In the genomic region with DNA sequence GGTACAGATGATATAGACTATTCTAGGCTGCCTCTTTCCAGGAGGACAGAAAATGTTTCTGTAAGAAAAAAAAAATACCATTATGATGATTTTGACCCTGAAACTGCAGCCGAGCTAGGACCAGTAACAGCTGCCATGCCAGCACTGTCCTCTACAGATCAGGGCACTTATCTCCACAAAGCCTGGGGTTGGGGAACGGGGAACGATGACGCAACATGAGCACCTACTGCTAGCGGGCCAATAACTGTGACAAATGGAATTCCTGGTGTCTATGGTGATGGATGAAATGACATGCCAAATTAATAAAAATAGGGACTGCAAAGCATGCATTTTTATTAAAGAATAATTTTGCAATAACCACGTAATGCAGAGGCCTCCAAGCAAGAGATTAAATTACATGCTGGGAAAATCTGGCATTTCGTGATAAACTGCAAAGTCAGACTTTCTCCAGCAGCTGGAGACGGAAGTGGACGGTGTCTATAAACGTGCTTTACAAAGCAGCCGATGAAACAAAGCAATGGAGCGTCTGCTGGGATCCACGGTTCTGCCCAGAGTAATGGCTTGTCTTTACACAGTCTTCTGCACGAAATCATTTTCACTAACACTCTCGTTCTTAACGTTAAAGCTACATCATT, we compare ENCODE assay signal across 17 mouse cellular contexts. TPM values are rescaled to one million over a fixed set of nuclear protein-coding genes. Genes with fewer than 3 reads are reported as not detected.
DNase-seq lines count a peak whose midpoint lies in the region; ATAC-seq and TF ChIP-seq lines count a peak whose summit lies in the region.
"Had no signal": no experiment of that assay in that cellular context is flagged by ENCODE, and none has a peak within 500 bp of the region (broad histone marks: within the 10 kb centered on the region; RNA-seq: fewer than 3 reads in every experiment).

No protein-coding gene starts in this region.

- no peak overlapping the region for H3K4me3 ChIP-seq in hindbrain, embryonic 13.5 days
- no peak overlapping the region for H3K4me3 ChIP-seq in hindbrain, embryonic 10.5 days
- no peak overlapping the region for H3K4me3 ChIP-seq in hindbrain, embryonic 14.5 days (replicated peaks; ENCODE audit: low read length)
- no peak overlapping the region for H3K4me3 ChIP-seq in midbrain, postnatal 0 days (ENCODE audit: low read depth, low read length)
- H3K4me3 ChIP-seq: embryonic facial prominence, embryonic 12.5 days; heart, adult 2 months; intestine, embryonic 15.5 days; kidney, embryonic 15.5 days had no signal

- DNase-seq in hindbrain, embryonic 10.5 days (ENCODE audit: low spot score) = no peak
- DNase-seq in Muller cell, postnatal 12 days (ENCODE audit: inconsistent ontology term) = peak; percentile 29
- peak; percentile 62 for DNase-seq in hindbrain, embryonic 14.5 days (ENCODE audit: low spot score)
- DNase-seq in midbrain, postnatal 0 days (ENCODE audit: low spot score) = peak; percentile 23
- DNase-seq in cerebellum, adult 9-10 months = no peak
- DNase-seq: cerebellum, postnatal 25 days; gastrocnemius, postnatal 14 days; heart, adult 2 months; heart, postnatal 10 days; layer of hippocampus, postnatal 36 days; right cerebral cortex, postnatal 25 days had no signal

- H3K9me3 ChIP-seq in hindbrain, embryonic 13.5 days = no peaks in the 10 kb centered on the region
- H3K9me3 ChIP-seq in hindbrain, embryonic 10.5 days = no peaks in the 10 kb centered on the region
- no peaks in the 10 kb centered on the region for H3K9me3 ChIP-seq in hindbrain, embryonic 14.5 days (ENCODE audit: control insufficient read depth, low read length)
- no peaks in the 10 kb centered on the region for H3K9me3 ChIP-seq in midbrain, postnatal 0 days (ENCODE audit: low read length)
- H3K9me3 ChIP-seq: embryonic facial prominence, embryonic 12.5 days; intestine, embryonic 15.5 days; kidney, embryonic 15.5 days had no signal

- no peak overlapping the region for H3K9ac ChIP-seq in hindbrain, embryonic 13.5 days
- no peak overlapping the region for H3K9ac ChIP-seq in hindbrain, embryonic 14.5 days
- H3K9ac ChIP-seq in midbrain, postnatal 0 days (replicated peaks; ENCODE audit: low read length, poor library complexity, severe bottlenecking) = no peak overlapping the region
- H3K9ac ChIP-seq: embryonic facial prominence, embryonic 12.5 days; intestine, embryonic 15.5 days; kidney, embryonic 15.5 days had no signal

- peaks cover 19% of the 10 kb centered on the region for H3K4me1 ChIP-seq in hindbrain, embryonic 13.5 days (replicated peaks)
- peaks cover 38% of the 10 kb centered on the region for H3K4me1 ChIP-seq in hindbrain, embryonic 10.5 days (replicated peaks)
- no peaks in the 10 kb centered on the region; the same call in 1 of the 2 replicates for H3K4me1 ChIP-seq in hindbrain, embryonic 14.5 days (replicated peaks; ENCODE audit: control insufficient read depth, insufficient read depth, low read length)
- H3K4me1 ChIP-seq in midbrain, postnatal 0 days (ENCODE audit: insufficient read depth, low read length) = no peaks in the 10 kb centered on the region
- H3K4me1 ChIP-seq: embryonic facial prominence, embryonic 12.5 days; intestine, embryonic 15.5 days; kidney, embryonic 15.5 days had no signal

- H3K4me2 ChIP-seq in hindbrain, embryonic 13.5 days = no peak overlapping the region
- peak overlapping the region; percentile 19 for H3K4me2 ChIP-seq in hindbrain, embryonic 14.5 days (replicated peaks)
- no peak overlapping the region for H3K4me2 ChIP-seq in midbrain, postnatal 0 days (ENCODE audit: low read depth, low read length, poor library complexity, severe bottlenecking)
- H3K4me2 ChIP-seq: embryonic facial prominence, embryonic 12.5 days; intestine, embryonic 15.5 days; kidney, embryonic 15.5 days; liver, embryonic 11.5 days had no signal

- no peaks in the 10 kb centered on the region for H3K36me3 ChIP-seq in hindbrain, embryonic 13.5 days
- no peaks in the 10 kb centered on the region for H3K36me3 ChIP-seq in hindbrain, embryonic 10.5 days
- no peaks in the 10 kb centered on the region for H3K36me3 ChIP-seq in hindbrain, embryonic 14.5 days (replicated peaks; ENCODE audit: control insufficient read depth, insufficient read depth)
- H3K36me3 ChIP-seq in midbrain, postnatal 0 days (ENCODE audit: insufficient read depth, low read length) = no peaks in the 10 kb centered on the region
- H3K36me3 ChIP-seq: embryonic facial prominence, embryonic 12.5 days; intestine, embryonic 15.5 days; kidney, embryonic 15.5 days had no signal

- 0 out of 2 replicates have a peak, but pooled peaks have one; percentile 57 for ATAC-seq in hindbrain, embryonic 13.5 days (ENCODE audit: low FRiP score)
- ATAC-seq in hindbrain, embryonic 14.5 days (ENCODE audit: low FRiP score) = peak; percentile 74; the same call in 1 of the 2 replicates
- no peak for ATAC-seq in midbrain, postnatal 0 days (ENCODE audit: low FRiP score)
- no peak for ATAC-seq in inflammation-experienced regulatory T-cells, adult 6 months
- ATAC-seq: intestine, embryonic 15.5 days had no signal

- peak overlapping the region; percentile 41 for H3K27ac ChIP-seq in hindbrain, embryonic 13.5 days
- no peak overlapping the region for H3K27ac ChIP-seq in hindbrain, embryonic 10.5 days
- H3K27ac ChIP-seq in hindbrain, embryonic 14.5 days = peak overlapping the region; percentile 45
- H3K27ac ChIP-seq in midbrain, postnatal 0 days (ENCODE audit: low read depth, low read length) = no peak overlapping the region
- H3K27ac ChIP-seq: embryonic facial prominence, embryonic 12.5 days; heart, adult 2 months; intestine, embryonic 15.5 days; kidney, embryonic 15.5 days had no signal

- no peaks in the 10 kb centered on the region for H3K27me3 ChIP-seq in hindbrain, embryonic 13.5 days
- H3K27me3 ChIP-seq in hindbrain, embryonic 10.5 days (ENCODE audit: insufficient read depth, poor library complexity, severe bottlenecking) = peaks cover 3% of the 10 kb centered on the region; the same call in 1 of the 2 replicates
- H3K27me3 ChIP-seq in hindbrain, embryonic 14.5 days (ENCODE audit: control insufficient read depth, insufficient read depth, low read length) = no peaks in the 10 kb centered on the region
- H3K27me3 ChIP-seq in midbrain, postnatal 0 days (ENCODE audit: insufficient read depth, low read length) = no peaks in the 10 kb centered on the region
- H3K27me3 ChIP-seq: embryonic facial prominence, embryonic 12.5 days; intestine, embryonic 15.5 days; kidney, embryonic 15.5 days had no signal

- WGBS in hindbrain, embryonic 13.5 days = 28% methylated on average over 16 of the region's 16 CpGs
- WGBS in hindbrain, embryonic 10.5 days = 52% methylated on average over 16 of the region's 16 CpGs
- WGBS in hindbrain, embryonic 14.5 days = 28% methylated on average over 16 of the region's 16 CpGs
- WGBS in midbrain, postnatal 0 days = 35% methylated on average over 16 of the region's 16 CpGs

- TF ChIP-seq CTCF in midbrain, postnatal 0 days (IDR thresholded peaks at IDR 0.05) = no peak

RNA-seq across cellular contexts. Expression of a gene that starts 19.1 kb away (rescaled TPM):
- polyA plus RNA-seq in hindbrain, embryonic 13.5 days (2015; fragmentation: Nextera tagmentation; extraction: Ambion mirVana) = 503 and 515 TPM in 2 replicates
- polyA plus RNA-seq in hindbrain, embryonic 10.5 days (2016; fragmentation: Nextera tagmentation; extraction: Ambion mirVana) = 466 and 504 TPM in 2 replicates
- polyA plus RNA-seq in hindbrain, embryonic 14.5 days (2014; fragmentation: Nextera tagmentation; extraction: Ambion mirVana) = 498 and 540 TPM in 2 replicates
- total RNA-seq in midbrain, postnatal 0 days (2014; rRNA removed) = 415 and 418 TPM in 2 replicates
- polyA plus RNA-seq in midbrain, postnatal 0 days (2015; fragmentation: Nextera tagmentation; extraction: Ambion mirVana) = 364 and 377 TPM in 2 replicates
- 10 to 100 TPM; 24.0 to 31.4 (median 28.0) TPM for polyA plus RNA-seq in inflammation-experienced regulatory T-cells, adult 6 months (2017; shearing (Covaris generic))

RNA-seq across cellular contexts. Expression of a gene that starts 41.4 kb away (rescaled TPM):
- polyA plus RNA-seq in hindbrain, embryonic 13.5 days (2015; fragmentation: Nextera tagmentation; extraction: Ambion mirVana) = 122 and 123 TPM in 2 replicates
- 154 and 164 TPM in 2 replicates for polyA plus RNA-seq in hindbrain, embryonic 10.5 days (2016; fragmentation: Nextera tagmentation; extraction: Ambion mirVana)
- 123 and 136 TPM in 2 replicates for polyA plus RNA-seq in hindbrain, embryonic 14.5 days (2014; fragmentation: Nextera tagmentation; extraction: Ambion mirVana)
- total RNA-seq in midbrain, postnatal 0 days (2014; rRNA removed) = 136 and 137 TPM in 2 replicates
- polyA plus RNA-seq in midbrain, postnatal 0 days (2015; fragmentation: Nextera tagmentation; extraction: Ambion mirVana) = 122 and 129 TPM in 2 replicates
- polyA plus RNA-seq in inflammation-experienced regulatory T-cells, adult 6 months (2017; shearing (Covaris generic)) = 10 to 100 TPM; 64.2 to 91.0 (median 77.0) TPM

Comparison
In these comparisons a context has a peak if more than half of its experiments do, and no peak if none do; other contexts are left out.
1. H3K27ac ChIP-seq: peak in hindbrain, embryonic 13.5 days (single experiment) and hindbrain, embryonic 14.5 days (single experiment); none in hindbrain, embryonic 10.5 days (single experiment) and midbrain, postnatal 0 days (single experiment).
2. DNase-seq: peak in Muller cell, postnatal 12 days (single experiment), hindbrain, embryonic 14.5 days (single experiment) and midbrain, postnatal 0 days (single experiment); none in hindbrain, embryonic 10.5 days (single experiment) and cerebellum, adult 9-10 months (single experiment).
3. ATAC-seq: peak in hindbrain, embryonic 13.5 days (single experiment) and hindbrain, embryonic 14.5 days (single experiment); none in midbrain, postnatal 0 days (single experiment) and inflammation-experienced regulatory T-cells, adult 6 months (single experiment).
4. RNA of a gene that starts 19.1 kb away (polyA plus RNA-seq): 503 to 515 TPM in hindbrain, embryonic 13.5 days, 466 to 504 TPM in hindbrain, embryonic 10.5 days, 498 to 540 TPM in hindbrain, embryonic 14.5 days and 364 to 377 TPM in midbrain, postnatal 0 days; 24.0 to 31.4 TPM in inflammation-experienced regulatory T-cells, adult 6 months; every median in the first group is over 10 times any median in the second.